Mouse (Mus musculus) gonadal fat pad, adult 2 months (tissue): Measurements from ENCODE around the gene Ttc23. TPM values are rescaled to one million over a fixed set of nuclear protein-coding genes. Genes with fewer than 3 reads are reported as not detected.

Source experiments
- DNase-seq: peaks from one replicate; pipeline ENCODE4 v3.0.0-alpha.2; 2012; ENCODE audit warnings: low read depth
- polyA plus RNA-seq: library from polyadenylated mRNA; depleted of rRNA; stranded (reverse); fragments of >200 nt; gene quantifications from 2 replicates; pipeline ENCODE4 v1.2.3, GENCODE M21; 2012

Ttc23 gene
- polyA plus RNA-seq, 1 experiment: 11.2 TPM

DNA sequence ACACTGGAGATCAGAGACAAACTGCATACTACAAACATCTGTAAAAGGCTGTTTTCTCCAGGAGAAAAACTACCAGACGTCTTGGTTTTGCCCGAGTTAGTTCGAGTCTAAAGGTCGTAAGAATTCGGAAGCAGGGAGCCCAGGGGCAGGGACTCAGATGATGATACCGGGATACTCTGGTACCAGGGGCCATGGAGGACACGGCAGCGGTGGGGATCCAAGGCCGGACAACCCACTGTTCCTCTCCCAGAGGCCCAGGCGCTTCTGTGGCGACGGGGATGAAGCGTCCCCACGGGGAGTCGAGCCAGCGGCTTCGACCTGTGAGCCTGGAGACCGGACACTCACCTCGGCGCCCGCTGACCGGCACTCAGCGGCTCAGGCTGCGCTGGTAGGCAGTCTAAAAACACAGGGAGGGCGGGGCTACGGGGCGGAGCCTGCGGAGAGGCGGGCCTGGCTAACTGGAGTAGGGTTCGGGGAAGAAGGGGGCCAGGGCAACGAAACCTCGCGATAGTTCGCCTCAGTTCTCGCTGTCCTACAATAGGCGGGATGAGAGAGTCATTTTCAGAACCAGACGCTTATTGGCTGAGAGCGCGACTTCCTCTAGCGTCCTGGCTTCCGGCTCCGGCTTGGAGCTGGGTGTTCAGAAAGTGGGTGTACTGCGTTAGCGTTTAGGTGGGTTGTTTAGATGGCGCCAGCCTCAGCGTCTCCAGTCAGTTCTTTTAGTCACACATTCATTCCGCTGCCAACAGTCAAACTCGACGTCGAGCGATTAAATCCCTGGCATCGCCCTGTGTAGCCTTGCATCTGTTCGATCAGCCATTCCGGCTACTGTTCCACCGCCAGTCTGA, 2.2 kb upstream of the Ttc23 start, which contains the start of gene Lrrc28:
Gene Lrrc28 (minus strand): TSS at position 436 of the 848 bp plus-strand sequence.
- peak; percentile 94 for DNase-seq

DNA sequence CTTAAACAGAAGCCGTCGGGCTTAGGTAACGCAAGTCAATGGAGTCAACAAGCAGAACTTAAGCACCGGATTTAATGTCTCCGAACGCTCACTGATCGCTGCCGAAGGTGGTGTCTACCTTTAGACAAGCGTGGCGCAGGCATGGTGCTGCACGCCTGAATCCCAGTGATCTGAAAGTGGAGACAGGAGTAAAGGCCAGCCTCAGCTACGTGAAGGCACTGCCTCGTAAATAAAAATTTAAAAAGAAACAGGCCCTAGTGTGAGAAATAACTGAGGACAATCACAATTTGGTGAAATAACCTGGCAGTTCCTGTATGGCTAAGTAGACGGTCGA, 1.6 kb upstream of the Ttc23 start:
- DNase-seq: no peak

DNA sequence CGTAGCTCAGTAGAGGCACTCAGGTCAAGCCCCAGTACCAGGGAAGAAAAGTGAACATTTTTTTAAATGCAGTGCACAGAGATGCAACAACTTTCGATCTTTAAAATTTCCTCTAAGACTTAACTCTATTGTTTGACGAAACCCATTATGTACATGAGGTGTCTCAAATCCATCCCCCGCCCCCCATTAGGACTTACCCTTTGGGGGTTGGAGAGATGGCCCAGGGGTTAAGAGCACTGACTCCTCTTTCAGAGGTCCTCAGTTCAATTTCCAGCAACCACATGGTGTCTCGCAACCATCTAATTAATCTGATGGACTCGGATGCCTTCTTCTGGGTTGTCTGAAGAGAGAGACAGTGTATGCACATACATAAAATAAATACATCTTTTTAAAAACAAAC, 1.1 kb upstream of the Ttc23 start:
- DNase-seq: no peak

DNA sequence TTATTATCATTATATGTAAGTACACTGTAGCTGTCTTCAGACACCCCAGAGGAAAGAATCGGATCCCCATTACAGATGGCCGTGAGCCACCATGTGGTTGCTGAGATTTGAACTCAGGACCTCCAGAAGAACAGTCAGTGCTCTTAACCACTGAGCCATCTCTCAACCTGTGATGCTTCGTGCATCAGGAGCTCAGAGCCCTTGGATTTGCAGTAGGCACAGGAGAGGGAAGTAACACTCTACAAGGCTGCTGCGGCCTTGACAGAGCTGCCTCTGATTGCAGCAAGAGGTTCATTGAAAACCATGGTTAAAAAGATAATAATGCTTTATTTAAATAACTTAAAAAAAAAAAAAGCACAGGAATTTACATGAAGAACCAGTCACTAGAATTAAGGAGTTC, 1.2 kb downstream of the Ttc23 start:
- DNase-seq: no peak

DNA sequence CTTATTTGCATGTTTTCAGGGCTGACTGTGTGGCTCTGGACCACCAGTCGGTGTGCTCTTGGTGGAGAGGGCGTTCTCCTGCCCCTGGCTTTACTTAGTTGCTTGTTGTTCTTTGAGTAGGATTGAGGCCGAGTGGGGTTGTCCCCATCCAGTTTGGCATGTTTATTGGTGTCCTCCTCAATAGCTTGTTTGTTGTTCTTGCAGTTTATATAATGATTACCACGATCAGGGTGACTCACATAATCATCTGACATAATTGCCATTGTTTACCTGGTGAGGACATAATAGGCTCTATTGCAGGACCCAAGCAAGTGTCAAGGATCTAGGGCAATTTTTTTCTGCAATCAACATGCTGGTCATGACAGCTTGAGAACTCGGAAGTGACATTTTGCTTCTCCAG, 5.0 kb downstream of the Ttc23 start:
- DNase-seq: no peak

DNA sequence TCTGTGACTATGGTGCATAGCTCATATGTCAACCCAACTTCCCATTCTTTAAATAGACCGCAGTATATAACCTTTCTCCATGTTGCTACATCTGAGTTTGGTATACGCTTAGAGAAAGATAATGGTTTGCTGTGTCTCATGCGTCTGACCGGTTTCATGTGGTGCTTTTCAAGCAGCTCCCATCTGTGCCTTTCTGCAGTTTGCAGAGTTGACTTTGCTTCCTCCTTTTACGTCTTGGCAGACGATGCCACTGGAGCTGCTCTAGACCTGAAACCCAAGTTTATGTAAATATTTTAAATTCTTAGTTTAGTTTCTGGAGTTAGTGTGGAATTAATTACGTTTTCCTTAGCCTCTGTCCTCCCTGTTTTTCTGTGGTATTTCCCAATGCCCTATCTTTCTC, 7.5 kb downstream of the Ttc23 start:
- DNase-seq: no peak

DNA sequence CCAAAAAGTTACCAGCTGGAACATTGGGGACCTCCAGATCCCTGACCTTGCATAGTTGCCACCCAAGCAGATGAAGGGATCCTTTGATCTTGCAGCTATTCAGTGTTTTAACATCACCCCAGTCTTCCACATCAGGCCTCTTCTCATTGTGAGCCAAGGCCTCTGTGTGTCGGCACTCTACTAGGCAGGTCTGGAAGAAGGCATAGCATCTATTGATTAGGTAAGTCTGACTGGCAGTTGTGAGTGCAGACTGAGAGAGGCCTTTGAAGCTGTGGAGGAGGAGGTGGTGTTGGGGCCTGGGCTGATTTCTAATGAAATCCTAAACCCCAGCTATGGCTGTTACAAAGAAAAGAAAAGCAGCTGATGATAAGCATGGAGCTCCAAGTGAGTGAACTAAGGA, 8.0 kb downstream of the Ttc23 start:
- DNase-seq: no peak

DNA sequence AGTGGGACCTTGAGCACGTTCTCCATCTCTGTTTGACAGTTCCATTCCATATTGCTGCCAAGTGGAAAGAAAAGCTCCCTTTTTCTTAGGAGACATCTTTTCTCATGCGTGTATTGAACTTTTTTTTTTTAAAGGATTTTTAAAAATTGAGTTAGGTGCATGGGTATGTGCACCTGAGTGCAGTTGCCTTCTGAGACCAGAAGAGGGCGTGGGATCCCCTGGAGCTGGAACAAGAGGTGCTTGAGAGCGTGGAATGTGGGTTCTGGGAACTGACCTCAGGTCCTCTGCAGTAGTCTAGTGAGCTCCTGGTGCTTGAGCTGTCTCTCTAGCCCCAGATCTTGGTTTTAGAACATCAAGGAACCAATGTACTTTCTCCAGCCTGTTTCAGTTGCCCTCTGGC, 10.9 kb downstream of the Ttc23 start:
- DNase-seq: no peak

DNA sequence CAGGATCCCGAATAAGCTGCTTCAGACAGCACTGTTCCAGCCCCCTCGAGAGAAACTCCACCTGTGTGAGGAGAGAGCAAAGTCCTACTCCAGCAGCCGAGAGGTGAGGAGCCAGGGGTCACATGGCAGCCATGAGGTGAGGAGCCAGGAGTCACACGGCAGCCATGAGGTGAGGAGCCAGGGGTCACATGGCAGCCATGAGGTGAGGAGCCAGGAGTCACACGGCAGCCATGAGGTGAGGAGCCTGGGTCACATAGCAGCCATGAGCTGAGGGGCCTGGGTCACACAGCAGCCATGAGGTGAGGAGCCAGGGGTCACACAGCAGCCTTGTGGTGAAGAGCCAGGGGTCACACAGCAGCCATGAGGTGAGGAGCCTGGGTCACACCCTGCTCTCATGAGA, 15.2 kb downstream of the Ttc23 start:
- DNase-seq: no peak

DNA sequence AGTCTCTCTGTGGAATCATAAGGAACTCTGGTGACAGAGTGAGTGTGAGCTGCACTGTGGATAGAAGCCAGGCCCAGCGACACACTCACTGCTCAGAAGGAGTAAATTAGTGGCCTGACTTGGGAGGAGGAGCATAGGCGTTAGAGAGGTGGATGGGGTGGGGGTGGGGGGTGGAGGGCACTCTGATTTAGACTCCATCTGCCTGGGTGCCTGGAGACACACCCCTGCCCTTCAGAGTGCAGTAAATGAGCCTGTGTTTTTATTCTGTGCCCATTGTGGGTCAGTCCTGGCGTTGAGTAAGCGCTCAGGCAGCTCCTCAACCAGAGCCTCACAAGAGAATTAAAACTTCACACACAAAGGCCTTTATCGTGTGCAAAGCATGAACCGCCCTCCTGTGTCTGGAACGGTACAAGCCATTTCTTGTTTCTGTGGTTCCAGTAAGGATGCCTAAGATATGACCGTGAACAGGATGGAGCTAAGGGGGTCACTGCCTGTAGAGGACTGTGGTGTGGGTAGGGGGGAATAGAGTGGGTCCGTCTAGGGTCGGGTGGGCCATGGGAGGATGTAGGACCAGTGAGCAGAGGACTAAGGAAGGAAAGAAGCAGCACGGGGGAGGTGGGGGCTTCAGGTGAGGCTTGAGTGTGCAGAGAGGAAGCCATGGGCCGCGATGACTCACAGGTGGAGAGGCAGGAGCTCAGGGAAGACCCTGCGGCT, 16.9 kb downstream of the Ttc23 start:
- no peak for DNase-seq

DNA sequence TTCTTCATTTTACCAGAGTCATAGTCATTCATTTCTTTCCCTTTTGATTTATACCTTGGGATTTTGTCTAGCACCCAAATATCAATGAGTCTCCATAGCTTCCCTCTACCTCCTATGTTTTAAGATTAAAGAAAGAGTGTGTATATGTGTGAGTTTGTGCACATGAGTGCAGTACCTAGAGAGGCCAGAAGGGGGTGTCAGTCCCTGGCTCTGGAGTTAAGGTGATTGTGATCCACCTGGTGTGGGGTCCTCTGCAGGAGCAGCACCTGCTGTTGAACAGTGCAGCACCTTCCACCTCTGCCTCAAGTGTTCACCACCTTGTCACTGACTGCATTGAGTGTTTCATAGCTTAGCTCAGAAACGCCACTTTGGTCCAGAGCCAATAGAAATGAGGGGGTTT, 23.8 kb downstream of the Ttc23 start:
- DNase-seq: no peak

DNA sequence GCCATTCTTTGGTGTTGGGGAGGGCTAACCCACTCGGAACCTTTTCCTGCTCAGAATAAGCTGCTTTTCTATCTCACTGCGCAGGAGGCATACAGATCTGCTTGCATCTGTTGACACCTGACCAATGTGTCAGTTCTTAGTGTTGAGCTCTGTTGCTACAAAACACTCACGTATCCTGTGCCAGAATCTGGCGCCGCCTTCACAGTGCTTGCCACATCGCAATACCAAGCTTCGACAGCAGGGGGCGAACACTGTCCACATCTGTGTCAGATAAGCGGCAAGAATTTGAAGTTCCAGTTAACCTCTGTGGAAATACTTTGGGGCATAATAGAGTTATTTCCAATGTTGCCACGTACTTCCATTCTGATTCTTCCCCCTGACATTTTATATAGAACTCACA, 25.4 kb downstream of the Ttc23 start:
- peak; percentile 27 for DNase-seq

DNA sequence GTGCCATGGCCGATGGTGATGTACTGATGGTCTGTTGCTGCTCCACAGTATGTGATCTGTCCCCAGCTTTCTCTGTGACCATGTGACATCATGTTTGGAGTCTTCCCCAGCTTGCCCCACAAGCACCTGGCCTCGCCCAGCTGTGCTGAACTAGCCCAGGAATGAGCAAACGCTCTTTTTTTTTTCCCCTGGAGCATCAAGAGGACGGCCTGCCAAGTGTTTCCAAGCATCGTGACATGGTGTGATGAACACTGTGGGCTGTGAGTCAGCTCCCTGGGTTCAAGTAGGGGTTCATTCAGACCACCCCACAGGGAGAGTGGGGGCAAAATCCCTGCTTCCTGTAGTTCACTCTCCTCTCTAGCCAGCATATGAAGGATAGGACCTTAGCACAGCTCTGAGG, 26.4 kb downstream of the Ttc23 start:
- no peak for DNase-seq

DNA sequence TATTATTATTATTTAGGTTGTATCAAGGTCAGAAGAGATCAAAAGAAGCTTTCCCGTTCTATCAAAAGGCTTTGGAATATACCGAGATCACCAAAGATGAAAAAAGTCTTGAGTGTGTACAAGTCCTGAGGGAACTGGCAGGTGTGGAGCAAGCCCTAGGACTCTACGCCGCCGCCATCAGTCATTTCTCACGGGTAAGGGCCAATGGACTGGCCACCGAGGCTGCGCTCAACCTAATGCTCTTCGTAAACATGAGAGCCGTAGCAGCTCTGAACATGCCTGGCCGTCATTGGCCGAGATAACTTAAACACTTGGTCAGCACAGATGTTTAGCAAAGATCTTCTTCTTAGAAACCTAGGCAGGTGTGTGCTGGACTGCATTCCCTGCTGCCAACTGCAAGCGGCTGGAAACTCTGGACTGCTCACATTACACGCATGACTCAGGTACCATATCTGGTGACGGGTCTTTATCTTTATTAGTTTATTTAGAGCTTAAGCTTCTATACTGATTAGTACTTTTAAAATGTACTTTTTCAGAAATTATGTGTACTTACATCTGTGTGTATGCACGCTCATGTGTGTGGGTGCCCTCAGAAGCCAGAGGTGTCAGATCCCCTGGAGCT, 31.8 kb downstream of the Ttc23 start:
- no peak for DNase-seq

DNA sequence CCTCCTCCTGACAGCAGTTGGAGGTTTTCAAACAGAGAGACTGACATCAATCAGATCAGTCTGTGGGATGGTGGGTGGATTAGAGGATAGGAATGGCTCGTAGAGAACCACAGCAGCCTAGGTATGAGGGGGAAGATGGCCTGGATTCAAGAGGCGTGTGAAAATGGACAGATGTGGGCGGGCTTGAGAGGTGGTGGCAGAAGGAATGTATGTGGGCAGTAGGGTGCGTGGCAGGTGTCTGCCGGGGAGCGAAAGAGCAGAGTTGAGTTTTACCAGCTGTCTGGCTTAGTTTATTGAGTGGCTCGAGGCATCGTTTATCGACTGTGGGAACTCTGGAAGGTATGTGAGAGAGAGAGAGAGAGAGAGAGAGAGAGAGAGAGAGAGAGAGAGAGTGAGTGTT, 33.9 kb downstream of the Ttc23 start:
- DNase-seq: no peak

DNA sequence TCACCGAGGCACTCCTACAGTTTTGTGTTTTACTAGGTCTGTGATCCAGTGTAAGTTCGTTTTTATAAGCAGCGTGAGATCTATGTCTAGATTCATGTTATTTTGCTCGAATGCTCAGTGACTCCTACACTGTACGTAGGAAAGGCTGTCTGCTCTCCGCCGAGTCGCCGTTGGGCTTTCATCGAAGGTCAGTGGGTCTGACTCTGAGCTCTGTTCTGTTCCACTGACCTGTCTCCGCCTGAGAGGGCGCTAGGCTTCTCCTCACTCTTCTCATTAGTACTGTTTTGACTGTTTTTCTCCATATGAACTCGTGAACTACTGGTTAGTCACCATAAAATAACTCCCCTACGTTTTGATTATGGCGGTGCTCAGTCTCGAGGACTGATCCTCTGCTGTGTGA, 35.8 kb downstream of the Ttc23 start:
- DNase-seq: no peak

DNA sequence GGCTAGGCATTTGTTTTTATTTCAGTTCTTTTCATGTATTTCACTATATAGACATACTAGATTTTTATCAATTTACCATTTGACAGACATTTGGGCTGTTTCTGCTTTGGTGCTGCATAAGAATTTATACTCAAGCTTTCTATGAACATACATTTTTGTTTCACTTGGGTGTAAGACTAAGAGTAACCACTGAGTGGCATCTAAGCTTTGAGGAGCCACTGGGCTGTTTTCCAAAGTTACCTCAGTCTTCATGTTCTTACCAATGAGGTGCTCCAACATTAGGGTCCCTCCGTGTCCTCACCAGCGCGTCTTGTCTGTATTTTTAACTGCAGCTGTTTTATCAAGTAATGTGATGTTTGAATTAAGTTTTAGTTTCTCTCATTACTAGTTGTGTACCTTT, 39.3 kb downstream of the Ttc23 start:
- no peak for DNase-seq

DNA sequence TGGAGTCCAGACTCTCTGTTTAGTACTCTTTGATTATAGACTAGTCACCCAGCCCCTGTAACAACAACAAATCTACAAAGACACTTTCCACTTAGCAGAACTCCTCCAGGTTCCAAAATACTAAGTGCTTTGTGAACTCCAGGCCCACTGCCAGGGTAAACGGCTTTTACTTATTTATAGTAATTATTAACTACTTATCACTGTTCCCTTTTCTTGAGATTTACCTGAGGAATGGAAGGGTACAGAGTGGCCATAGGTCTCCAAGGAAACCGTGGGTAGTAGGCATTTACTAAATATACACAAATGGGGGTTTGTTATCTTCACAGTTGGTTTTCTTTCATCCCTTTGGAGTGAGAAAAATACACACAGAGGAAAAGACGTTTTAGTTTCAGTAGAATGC, 41.1 kb downstream of the Ttc23 start:
- DNase-seq: no peak

DNA sequence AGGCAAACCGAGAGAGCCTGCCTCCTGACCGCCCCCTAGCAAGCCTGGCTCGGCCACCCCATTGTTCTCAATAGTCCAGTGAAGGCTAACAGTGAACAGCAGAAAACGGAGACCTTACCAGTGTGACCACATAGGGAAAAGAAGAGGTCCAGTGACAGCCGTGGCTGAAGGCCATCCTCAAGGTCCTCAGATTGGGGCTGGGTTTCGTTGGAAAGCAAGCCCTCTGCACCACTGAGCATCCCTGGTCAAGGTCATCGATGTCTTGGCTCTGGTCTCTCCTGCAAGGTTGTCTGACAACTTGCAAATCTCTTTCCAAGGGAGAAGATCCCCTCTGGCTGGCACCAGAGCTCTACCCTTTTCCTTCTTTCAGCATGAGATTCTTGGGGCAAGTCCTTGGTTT, 42.6 kb downstream of the Ttc23 start:
- no peak for DNase-seq

DNA sequence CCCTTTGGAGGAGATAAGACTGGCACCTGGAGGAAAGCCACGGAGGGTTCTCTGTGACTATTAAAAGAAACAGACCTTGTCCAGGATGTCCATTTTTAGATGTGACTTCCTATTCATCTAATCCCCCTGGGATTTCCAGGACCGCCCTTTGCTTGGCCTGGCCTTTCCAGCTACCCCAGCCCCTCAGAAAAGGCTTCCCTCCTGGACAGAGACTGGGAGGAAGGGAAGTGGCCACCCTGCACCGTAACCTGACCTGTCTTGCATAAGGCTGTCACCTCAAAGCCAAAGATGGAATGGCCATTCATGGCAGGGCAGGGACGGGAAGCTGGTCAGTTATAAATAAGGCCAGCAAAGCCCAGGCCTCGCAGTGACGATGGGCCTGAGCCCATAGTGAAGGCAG, 43.8 kb downstream of the Ttc23 start:
- DNase-seq: no peak

DNA sequence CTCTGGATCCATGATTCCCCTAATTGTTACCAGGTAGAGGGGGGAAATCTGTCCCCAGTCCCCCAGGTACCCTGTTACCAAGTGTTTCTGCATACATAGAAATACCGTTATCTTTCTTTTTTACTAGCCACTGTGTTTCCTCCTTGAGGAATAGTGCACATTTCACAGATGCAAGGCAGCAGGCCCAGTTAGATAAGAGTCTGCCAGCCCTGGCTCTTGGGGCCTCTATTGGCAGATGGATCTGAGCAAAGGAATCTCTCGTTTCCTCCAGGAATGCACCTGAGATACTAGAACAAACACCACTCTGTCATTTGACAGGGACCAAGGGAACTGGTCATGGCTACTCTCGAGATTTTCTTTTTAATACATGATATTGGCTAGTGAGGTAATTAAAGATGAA, 44.9 kb downstream of the Ttc23 start:
- no peak for DNase-seq

DNA sequence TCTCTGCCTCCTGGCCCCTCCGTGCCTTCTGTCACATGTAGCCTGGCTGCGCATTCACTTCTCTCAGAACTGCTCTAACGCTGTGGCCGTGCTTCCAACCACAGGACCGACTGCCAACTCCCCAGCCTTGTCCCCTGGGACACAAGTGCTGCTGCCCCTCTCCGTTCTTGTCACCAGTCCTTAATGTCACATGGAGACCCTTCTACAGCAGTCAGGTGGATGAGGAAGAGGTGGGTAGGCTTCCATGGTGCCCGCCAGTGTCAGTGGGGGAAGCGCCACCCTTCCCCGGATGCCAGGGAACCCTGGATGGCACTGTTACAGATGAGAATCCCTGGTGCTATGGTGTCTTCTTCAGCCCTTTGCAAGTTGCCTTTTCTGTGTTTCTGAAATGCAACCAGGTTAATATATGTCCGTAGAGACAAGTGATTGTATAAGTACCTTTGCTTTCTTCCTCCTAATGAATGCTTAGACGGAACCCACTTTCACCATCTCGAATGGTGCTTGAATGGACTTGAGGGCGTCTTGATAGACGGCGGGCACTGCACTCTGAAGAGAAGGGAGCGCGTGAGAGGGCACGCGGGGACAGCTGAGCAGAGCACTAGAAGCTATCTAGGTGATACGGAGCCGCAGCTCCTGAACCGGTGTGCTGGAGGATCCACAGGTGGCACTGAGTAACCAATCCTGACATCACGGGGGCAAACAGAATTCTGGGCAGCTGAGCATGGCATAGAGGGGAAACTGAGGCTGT, 45.8 kb downstream of the Ttc23 start:
- DNase-seq: no peak
